Mouse (Mus musculus) liver, adult 2 months (tissue): ENCODE results near the gene Parva.

Source experiments
- CTCF ChIP-seq: fragments of 200-500 bp; IDR thresholded peaks from 2 replicates; pipeline ENCODE4 v1.5.1; 2011; ENCODE audit warnings: low read depth, low read length, control low read depth
- POLR2A ChIP-seq: fragments of 200-500 bp; IDR thresholded peaks from 2 replicates; pipeline ENCODE4 v1.6.1; 2011; ENCODE audit warnings: low read length, control low read depth; ENCODE audit not compliant: insufficient read depth; ENCODE audit errors: extremely low read depth

GRCm38 (mm10) chr7:112457373-112457772, 30.1 kb downstream of the Parva start:
- TF ChIP-seq POLR2A (no peak), CTCF (no peak)
